Mouse (Mus musculus) frontal cortex, adult (tissue): ENCODE data around the gene Gp1ba.

Experiments
- ATAC-seq: cut with Nextera tagmentation; 2 replicates; pipeline ENCODE4 v1.9.2; 2017; ENCODE audit warnings: mild to moderate bottlenecking, moderate library complexity, mixed read lengths; ENCODE audit not compliant: low TSS enrichment

Gene Gp1ba

GRCm38 (mm10) chr11:70653345-70654197 lies 14.6 kb downstream of the Gp1ba start:
- ATAC-seq: peak; percentile 10; the same call in 1 of the 2 replicates

- ATAC-seq: peak; percentile 65
Observed at GRCm38 (mm10) chr11:70654198-70654922, 15.4 kb downstream of the Gp1ba start, which contains the start of gene Pfn1. TSS of gene Pfn1 (minus strand) at chr11:70654644.

DNA sequence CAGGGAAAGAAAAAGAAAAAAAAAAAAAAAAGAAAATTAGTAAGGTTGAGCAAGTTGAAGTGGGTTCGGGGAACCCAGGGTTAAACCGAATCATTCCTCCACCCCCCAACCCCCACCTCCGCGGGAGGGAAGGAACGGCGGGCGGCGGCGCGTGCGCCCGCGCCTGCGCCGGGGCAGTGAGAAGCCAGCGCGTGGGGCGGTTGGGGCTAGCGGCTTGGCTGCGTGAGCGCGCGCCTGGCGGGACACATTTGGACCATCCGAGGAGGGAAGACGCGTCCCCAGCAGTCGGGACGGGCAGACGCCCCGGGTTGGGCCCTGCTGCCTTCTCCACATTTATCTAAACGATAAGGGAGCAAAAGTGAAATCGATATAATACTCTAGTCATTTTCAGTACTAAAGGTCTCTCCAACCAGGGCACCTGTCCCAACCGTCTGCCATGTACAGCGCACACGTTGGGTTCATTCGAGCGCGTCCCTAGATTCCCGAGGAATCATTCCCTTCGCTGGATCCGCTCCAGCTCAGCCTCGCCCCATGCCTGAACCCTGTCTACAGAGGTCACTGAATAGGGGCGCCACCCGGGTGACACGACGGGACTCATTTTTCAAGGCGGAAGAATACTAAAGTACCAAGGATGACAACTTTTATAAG lies 16.1 kb downstream of the Gp1ba start:
- peak; percentile 58 for ATAC-seq

- ATAC-seq: no peak
Observed at GRCm38 (mm10) chr11:70655571-70656455, 16.9 kb downstream of the Gp1ba start.

DNA sequence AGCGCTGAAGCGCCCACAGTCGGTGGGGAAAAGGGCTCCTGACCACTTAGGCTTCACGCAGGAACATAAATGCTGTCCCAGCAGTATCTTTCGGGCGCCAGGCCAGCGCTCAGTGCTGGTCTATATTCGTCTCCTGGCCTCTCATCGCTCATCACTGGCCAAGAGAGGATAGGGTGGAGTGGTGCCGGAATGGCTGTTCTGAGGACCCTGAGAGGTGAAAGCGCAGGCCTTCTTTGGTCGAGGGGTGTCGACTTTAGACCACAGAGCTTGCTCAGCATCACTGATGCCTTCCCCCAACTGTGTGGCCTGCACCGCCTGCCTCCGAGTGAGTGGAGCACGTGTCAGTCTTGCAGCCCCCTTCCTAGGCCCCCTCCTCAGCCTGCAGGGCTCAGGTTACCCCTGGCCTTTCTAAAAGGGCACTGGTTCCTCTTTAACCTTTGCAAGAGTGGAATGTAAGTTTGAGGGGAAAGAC lies 17.6 kb downstream of the Gp1ba start:
- no peak for ATAC-seq

DNA sequence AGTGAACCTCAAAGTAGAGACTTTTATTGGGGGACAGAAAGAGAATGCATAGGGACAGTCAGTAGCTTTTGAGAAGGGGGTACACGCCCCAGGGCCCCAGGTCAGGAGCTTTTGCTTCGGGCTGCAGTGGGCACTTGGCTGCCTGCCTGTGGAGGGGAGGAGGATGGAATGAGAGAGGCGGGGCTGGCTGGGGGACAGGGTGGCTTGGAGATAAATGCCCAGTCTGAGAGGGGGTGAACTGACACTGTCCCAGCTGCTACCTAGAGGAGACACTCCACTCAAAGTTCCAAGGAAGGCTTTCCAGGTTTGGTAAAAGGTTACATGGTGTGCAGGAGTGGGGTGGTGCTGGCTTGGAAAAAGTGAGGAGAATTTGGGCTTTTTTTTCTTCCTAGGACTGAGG lies 18.0 kb downstream of the Gp1ba start, which contains the start of gene Eno3:
Gene Eno3, plus strand, starts transcription at position 239 of the 400 bp plus-strand sequence.
- ATAC-seq: no peak

DNA sequence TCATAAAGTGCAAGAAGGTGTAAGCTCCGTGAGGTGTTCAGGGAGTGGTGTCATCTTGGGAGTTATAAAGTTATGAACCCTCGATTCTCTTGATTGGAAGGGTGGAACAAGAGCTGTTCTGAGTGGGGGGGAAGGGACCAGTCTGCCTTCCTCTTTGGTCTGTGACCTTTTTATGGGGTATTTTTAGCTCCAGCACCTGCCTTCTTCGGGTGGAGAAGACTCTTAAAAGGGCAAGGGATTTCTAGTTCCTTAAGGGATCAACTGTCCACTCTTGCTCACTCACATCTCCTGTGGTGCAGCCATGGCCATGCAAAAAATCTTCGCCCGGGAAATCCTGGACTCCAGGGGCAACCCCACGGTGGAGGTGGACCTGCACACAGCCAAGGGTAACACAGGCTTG lies 18.7 kb downstream of the Gp1ba start:
- no peak for ATAC-seq

GRCm38 (mm10) chr11:70657991-70658390 lies 19.1 kb downstream of the Gp1ba start:
- ATAC-seq: no peak

DNA sequence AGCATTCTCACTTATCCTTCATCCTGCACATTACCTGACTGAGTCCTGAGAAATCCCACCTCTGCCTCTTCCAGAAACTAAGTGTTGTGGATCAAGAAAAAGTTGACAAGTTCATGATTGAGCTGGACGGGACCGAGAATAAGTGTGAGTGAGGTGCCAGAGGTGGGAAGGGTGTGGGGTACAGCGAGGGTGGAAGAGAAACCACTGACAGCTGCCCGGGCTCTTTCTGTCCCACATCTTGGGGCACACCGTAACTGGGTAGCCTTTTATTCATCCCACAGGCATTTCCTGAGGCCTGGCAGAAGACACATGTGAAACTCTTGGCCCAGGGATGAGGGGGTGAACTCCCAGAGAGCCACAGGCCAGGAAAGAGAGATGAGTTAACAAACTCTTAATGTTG lies 19.6 kb downstream of the Gp1ba start:
- ATAC-seq: no peak

- no peak for ATAC-seq
Observed at GRCm38 (mm10) chr11:70658942-70659341, 20.0 kb downstream of the Gp1ba start.

- ATAC-seq: no peak
Observed at GRCm38 (mm10) chr11:70660571-70660970, 21.6 kb downstream of the Gp1ba start.

GRCm38 (mm10) chr11:70663101-70663500 lies 24.2 kb downstream of the Gp1ba start:
- no peak for ATAC-seq

GRCm38 (mm10) chr11:70663957-70664356 lies 25.0 kb downstream of the Gp1ba start:
- ATAC-seq: no peak

GRCm38 (mm10) chr11:70664741-70665140 lies 25.8 kb downstream of the Gp1ba start:
- no peak for ATAC-seq

- no peak for ATAC-seq
Observed at GRCm38 (mm10) chr11:70666687-70667086, 27.8 kb downstream of the Gp1ba start.

DNA sequence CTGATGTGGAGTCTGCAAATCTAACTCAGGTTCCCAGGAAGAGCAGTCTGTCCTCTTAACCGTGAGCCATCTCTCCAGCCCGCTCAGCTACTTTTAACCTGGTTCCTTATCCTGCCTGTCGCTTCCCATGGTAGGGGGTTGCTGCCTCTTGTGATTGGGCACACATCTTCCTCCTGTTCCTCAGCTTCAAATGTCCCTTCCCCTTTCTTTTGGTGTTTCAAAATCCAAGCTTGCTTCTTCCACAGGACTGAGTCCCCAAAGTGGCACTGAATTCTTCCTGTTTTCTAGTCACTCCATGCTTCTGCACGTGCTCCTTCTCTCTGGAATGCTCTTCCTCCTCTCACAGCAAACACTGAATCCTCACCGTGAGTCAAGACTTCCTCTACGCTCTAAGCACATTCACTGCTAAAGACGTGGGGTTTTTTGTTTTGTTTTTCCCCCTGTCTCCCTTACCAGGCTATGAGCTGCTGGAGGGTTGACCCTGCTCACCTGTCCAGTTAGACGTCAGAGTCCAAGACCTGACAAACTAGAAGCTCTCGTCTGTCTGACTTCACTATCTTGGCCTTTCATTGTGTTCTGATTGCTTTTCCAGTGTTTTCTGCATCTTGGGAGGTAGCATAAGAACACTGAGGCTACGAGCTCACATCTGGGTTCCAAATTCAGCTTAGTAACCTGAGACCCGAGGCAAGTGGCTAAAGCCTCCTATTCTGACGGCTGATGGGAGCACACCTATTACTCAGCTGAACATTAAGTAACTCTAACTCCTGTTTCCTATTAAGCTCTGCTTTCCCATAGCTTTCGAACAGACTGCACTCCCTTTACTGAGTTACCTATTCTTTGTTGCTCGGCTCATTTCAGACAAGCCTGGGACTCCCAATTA lies 28.6 kb downstream of the Gp1ba start:
- no peak for ATAC-seq

GRCm38 (mm10) chr11:70668335-70668770 lies 29.4 kb downstream of the Gp1ba start:
- no peak for ATAC-seq

DNA sequence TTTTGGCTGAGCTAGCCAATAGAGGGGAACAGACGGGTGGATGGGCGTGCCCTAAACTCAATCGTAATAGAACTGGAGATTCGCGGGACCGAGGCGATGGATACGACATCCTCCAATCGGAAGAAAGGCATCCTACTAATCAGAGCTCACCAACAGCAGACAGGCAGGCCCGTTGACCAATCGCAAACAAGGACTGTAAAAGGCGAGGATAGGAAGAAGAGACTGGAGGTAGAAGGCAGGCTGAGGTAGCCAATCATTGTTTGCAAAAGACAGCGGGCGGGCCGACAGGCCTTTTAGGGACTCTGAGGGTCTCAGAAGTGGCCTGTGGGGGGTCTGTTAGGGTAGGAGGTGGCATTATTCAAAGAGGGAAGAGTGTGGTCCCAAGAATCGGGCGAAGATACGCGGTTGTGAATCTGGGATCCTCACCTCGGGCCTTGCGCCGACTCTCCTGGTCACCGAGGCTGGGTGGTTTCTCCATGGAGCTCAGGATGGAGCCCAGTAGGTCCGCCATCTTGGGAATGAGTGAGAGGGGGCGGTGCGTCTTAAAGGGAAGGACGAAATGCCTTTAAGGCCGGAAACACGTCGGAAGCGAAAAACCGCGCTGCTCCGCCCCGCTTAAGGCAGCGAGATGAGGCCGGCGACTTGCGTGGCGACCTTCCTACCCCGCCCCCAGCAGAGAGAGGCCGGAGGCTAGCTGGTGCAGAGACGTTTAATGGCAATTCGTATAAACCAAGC lies 30.0 kb downstream of the Gp1ba start, which contains the start of gene Spag7:
Gene Spag7, minus strand, starts transcription at position 646 of the 735 bp plus-strand sequence.
- ATAC-seq: peak; percentile 92
